ENCODE assay signal across 10 mouse cellular contexts in the genomic region with DNA sequence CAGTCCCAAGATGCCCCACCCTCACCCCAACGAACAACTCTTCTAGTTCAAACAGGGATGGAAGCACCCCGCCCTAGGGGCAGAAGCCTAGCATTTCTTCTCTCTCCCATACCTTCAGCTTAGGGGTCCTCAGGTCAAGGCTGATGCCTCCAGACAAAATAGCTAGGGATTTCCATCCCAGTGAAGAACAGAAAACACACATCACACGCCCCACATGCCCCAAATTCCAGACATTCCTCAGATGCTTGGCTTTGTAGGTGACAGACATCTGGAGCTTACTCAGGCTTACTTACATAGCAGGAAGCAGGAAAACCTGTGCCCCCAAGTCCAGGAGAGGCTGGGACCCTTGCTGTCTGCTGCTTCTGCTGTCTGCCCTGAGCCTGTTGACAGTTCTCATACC.
DNase-seq lines count a peak whose midpoint lies in the region; ATAC-seq lines count a peak whose summit lies in the region.
"Had no signal": no experiment of that assay in that cellular context is flagged by ENCODE, and none has a peak within 500 bp of the region (broad histone marks: within the 10 kb centered on the region; RNA-seq: fewer than 3 reads in every experiment).

No protein-coding gene starts in this region.

- peak overlapping the region; percentile 5; the same call in 1 of the 2 replicates for H3K4me2 ChIP-seq in heart, embryonic 11.5 days
- H3K4me2 ChIP-seq in kidney, embryonic 16.5 days (replicated peaks; ENCODE audit: low read depth, low read length): no peak overlapping the region

- H3K4me1 ChIP-seq in heart, embryonic 11.5 days (ENCODE audit: control insufficient read depth, insufficient read depth, low read length): peaks cover 13% of the 10 kb centered on the region
- H3K4me1 ChIP-seq in kidney, embryonic 16.5 days (ENCODE audit: insufficient read depth, low read length): peaks cover under 1% of the 10 kb centered on the region; the same call in 1 of the 2 replicates

- no peaks in the 10 kb centered on the region for H3K9me3 ChIP-seq in heart, embryonic 11.5 days (replicated peaks; ENCODE audit: control insufficient read depth, low read length)
- no peaks in the 10 kb centered on the region for H3K9me3 ChIP-seq in kidney, embryonic 16.5 days (ENCODE audit: low read length)

- intact Hi-C loops in left cerebral cortex, postnatal 14 days (cut with DNase I): no loop called here

- H3K4me3 ChIP-seq in heart, embryonic 11.5 days (ENCODE audit: low read depth, low read length): no peak overlapping the region
- no peak overlapping the region for H3K4me3 ChIP-seq in kidney, embryonic 16.5 days (ENCODE audit: low read length)

- DNase-seq in heart, adult 9 months (ENCODE audit: low spot score in 2 of 2): no peak
- peak; percentile 83 for DNase-seq in 3T3-L1 (ENCODE audit: low read depth, low spot score)
- DNase-seq in embryo, embryonic 10 days (ENCODE audit: low spot score): peak; percentile 68
- DNase-seq in left cerebral cortex, postnatal 14 days (ENCODE audit: low spot score in 2 of 2): no peak
- no peak for DNase-seq in adrenal gland, adult 2 months
- DNase-seq in layer of hippocampus, adult 9-11 months: no peak

- H3K9ac ChIP-seq in heart, embryonic 11.5 days (ENCODE audit: low read depth, low read length): no peak overlapping the region
- no peak overlapping the region for H3K9ac ChIP-seq in kidney, embryonic 16.5 days (replicated peaks; ENCODE audit: low read length)

- WGBS in heart, embryonic 11.5 days (ENCODE audit: insufficient replicate concordance): 11% methylated on average over 3 of the region's 3 CpGs
- WGBS in kidney, embryonic 16.5 days: 32% methylated on average over 3 of the region's 3 CpGs

- no peaks in the 10 kb centered on the region for H3K36me3 ChIP-seq in heart, embryonic 11.5 days (ENCODE audit: control insufficient read depth, insufficient read depth, low read length)
- H3K36me3 ChIP-seq in kidney, embryonic 16.5 days (ENCODE audit: insufficient read depth, low read length): no peaks in the 10 kb centered on the region

- no peaks in the 10 kb centered on the region for H3K27me3 ChIP-seq in heart, embryonic 11.5 days (ENCODE audit: control insufficient read depth, insufficient read depth, low read length)
- no peaks in the 10 kb centered on the region for H3K27me3 ChIP-seq in kidney, embryonic 16.5 days (ENCODE audit: insufficient read depth, low read length)

- H3K27ac ChIP-seq in heart, embryonic 11.5 days (ENCODE audit: low read depth, low read length): no peak overlapping the region
- H3K27ac ChIP-seq in kidney, embryonic 16.5 days (ENCODE audit: low read length): 0 out of 2 replicates have a peak overlapping the region, but pooled peaks have one; percentile 8
- H3K27ac ChIP-seq: hindbrain, postnatal 0 days; macrophage had no signal

- ATAC-seq in heart, embryonic 11.5 days (replicated peaks; ENCODE audit: insufficient number of reproducible peaks, low FRiP score, low TSS enrichment): no peak
- no peak; the same call in 1 of the 2 replicates for ATAC-seq in kidney, embryonic 16.5 days (ENCODE audit: low FRiP score, low TSS enrichment)
- ATAC-seq: hindbrain, postnatal 0 days had no signal

Comparison
In these comparisons a context has a peak if more than half of its experiments do, and no peak if none do; other contexts are left out.
1. DNase-seq: peak in 3T3-L1 (single experiment) and embryo, embryonic 10 days (single experiment); none in heart, adult 9 months (0 of 2), left cerebral cortex, postnatal 14 days (0 of 2), adrenal gland, adult 2 months (single experiment) and layer of hippocampus, adult 9-11 months (single experiment).